Mouse (Mus musculus) midbrain, embryonic 11.5 days (tissue): ENCODE data around the gene Nfx1. TPM values are rescaled to one million over a fixed set of nuclear protein-coding genes. Genes with fewer than 3 reads are reported as not detected.

ENCODE experiments used
- ATAC-seq: fragments of 200-750 bp; cut with Nextera tagmentation; 2 replicates; pipeline ENCODE4 v1.8.0; 2017; ENCODE audit warnings: moderate TSS enrichment, moderate library complexity; ENCODE audit not compliant: low FRiP score
- DNase-seq: peaks from one replicate; pipeline ENCODE4 v3.0.0; 2015; ENCODE audit warnings: low spot score; ENCODE audit errors: missing footprints
- H3K27ac ChIP-seq: fragments of 300-500 bp; sonication (generic); 2 replicates; pipeline ENCODE4 v1.5.1; 2014; ENCODE audit warnings: low read depth, low read length
- H3K27me3 ChIP-seq: fragments of 300-500 bp; sonication (generic); 2 replicates; pipeline ENCODE4 v1.6.1; 2014; ENCODE audit warnings: mild to moderate bottlenecking, low read length, moderate library complexity, mixed read lengths; ENCODE audit not compliant: control insufficient read depth, insufficient read depth
- H3K36me3 ChIP-seq: fragments of 300-500 bp; sonication (generic); 2 replicates; pipeline ENCODE4 v1.6.1; 2014; ENCODE audit warnings: mild to moderate bottlenecking, low read length, moderate library complexity, mixed read lengths; ENCODE audit not compliant: control insufficient read depth, insufficient read depth
- H3K4me1 ChIP-seq: fragments of 300-500 bp; sonication (generic); 2 replicates; pipeline ENCODE4 v1.6.1; 2014; ENCODE audit warnings: low read length; ENCODE audit not compliant: control insufficient read depth, insufficient read depth
- H3K4me2 ChIP-seq: fragments of 300-500 bp; sonication (generic); 2 replicates; pipeline ENCODE4 v1.6.1; 2014; ENCODE audit warnings: mild to moderate bottlenecking, moderate library complexity
- H3K4me3 ChIP-seq: fragments of 300-500 bp; sonication (generic); 2 replicates; pipeline ENCODE4 v1.5.1; 2014; ENCODE audit warnings: low read depth, low read length
- H3K9ac ChIP-seq: fragments of 300-500 bp; sonication (generic); 2 replicates; pipeline ENCODE4 v1.6.1; 2014; ENCODE audit warnings: low read length
- H3K9me3 ChIP-seq: fragments of 300-500 bp; sonication (generic); 2 replicates; pipeline ENCODE4 v1.6.1; 2016; ENCODE audit warnings: low read length; ENCODE audit not compliant: control insufficient read depth
- WGBS: fragments of 180-500 bp; shearing (Covaris S2); extraction: QIAGEN DNeasy Blood & Tissue Kit; methylation state at CpG from one replicate; pipeline ENCODE4 v1.1.7; 2014; 5-methylcytosine and 5-hydroxymethylcytosine counted together
- polyA plus RNA-seq: library from polyadenylated mRNA; unstranded; fragments of >200 nt; fragmentation: Nextera tagmentation; extraction: Ambion mirVana; gene quantifications from 2 replicates; pipeline ENCODE4 v1.2.1, GENCODE M21; 2014

Nfx1 gene
- polyA plus RNA-seq, 1 experiment from 2014 or later, result 89.5 TPM

DNA sequence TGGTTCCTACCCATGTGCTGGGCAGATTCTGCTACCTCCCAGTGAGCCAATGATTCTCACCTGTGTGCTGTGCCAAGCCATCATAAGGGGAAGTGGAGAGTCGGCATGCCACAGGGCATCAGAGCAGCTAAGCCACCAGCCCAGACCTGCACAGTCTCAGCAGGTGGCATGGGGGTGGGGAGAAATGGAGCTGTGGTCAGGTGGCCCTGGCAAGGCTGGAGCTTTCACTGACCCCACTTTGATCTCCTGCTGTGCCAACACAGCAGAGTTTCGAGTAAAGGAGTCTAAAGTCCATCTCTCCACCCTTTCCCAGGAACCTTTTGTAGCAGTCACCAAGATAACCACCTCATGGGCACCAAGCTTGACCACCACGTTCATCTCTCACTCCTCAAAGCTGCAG lies 57.2 kb downstream of the Nfx1 start:
- 0 out of 2 replicates have a peak, but pooled peaks cover 2% of the 10 kb centered on the region for H3K36me3 ChIP-seq
- H3K27me3 ChIP-seq, result no peaks in the 10 kb centered on the region
- H3K4me3 ChIP-seq, result no peak overlapping the region
- no peak overlapping the region for H3K9ac ChIP-seq
- WGBS, result 92% methylated on average over 3 of the region's 3 CpGs
- no peak for ATAC-seq
- H3K4me1 ChIP-seq, result no peaks in the 10 kb centered on the region
- H3K27ac ChIP-seq, result no peak overlapping the region
- no peak overlapping the region for H3K4me2 ChIP-seq
- peak; percentile 54 for DNase-seq
- H3K9me3 ChIP-seq, result no peaks in the 10 kb centered on the region

DNA sequence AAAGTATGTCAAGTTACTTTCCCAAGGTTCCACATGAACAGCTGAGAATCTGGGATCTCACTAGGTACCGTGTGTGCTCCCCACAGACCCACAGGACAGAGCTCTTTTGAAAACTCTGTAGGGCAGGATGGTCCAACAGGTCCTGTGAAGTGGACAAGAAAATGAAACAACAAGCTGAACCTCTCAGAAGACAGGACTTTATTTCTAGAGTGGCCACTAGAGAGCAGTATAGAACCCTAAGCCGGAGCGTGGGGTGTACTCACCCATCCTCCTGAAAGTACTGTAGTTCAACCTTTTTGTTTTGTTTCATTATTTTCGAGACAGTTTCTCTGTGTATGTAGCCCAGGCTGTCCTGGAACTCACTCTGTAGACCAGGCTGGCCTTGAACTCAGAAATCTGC lies 57.6 kb downstream of the Nfx1 start:
- no peak overlapping the region for H3K9ac ChIP-seq
- no peaks in the 10 kb centered on the region for H3K36me3 ChIP-seq
- ATAC-seq, result no peak
- DNase-seq, result peak; percentile 80
- no peak overlapping the region for H3K27ac ChIP-seq
- H3K4me1 ChIP-seq, result no peaks in the 10 kb centered on the region
- no peak overlapping the region for H3K4me2 ChIP-seq
- H3K27me3 ChIP-seq, result no peaks in the 10 kb centered on the region
- H3K4me3 ChIP-seq, result no peak overlapping the region
- WGBS, result 85% methylated on average over 4 of the region's 4 CpGs
- no peaks in the 10 kb centered on the region for H3K9me3 ChIP-seq

DNA sequence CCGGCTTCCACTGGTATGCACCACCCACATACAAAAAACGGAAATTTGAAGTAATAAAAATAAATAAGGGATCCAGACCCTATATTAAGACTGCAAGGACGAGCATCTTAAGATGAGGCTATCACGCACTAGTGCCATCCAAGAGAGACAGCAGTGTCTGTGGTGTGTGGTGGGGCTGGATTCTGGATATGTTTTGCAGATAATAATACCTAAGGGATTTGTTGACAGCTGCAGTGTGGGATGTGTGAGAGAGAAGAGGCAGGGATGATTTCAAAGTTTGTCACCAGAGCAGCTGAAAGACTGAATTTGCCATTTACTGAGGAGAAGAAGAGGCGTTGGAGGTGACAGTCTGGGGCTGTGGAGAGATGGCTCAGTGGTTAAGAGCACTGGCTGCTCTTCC lies 58.7 kb downstream of the Nfx1 start:
- Histone ChIP-seq H3K4me2 (no peak overlapping the region), H3K9ac (no peak overlapping the region), H3K27me3 (no peaks in the 10 kb centered on the region), H3K9me3 (no peaks in the 10 kb centered on the region), H3K4me3 (no peak overlapping the region), H3K27ac (no peak overlapping the region), H3K36me3 (no peaks in the 10 kb centered on the region), H3K4me1 (no peaks in the 10 kb centered on the region)
- WGBS, result 88% methylated on average over 5 of the region's 5 CpGs
- ATAC-seq (no peak), DNase-seq (peak; percentile 66)

DNA sequence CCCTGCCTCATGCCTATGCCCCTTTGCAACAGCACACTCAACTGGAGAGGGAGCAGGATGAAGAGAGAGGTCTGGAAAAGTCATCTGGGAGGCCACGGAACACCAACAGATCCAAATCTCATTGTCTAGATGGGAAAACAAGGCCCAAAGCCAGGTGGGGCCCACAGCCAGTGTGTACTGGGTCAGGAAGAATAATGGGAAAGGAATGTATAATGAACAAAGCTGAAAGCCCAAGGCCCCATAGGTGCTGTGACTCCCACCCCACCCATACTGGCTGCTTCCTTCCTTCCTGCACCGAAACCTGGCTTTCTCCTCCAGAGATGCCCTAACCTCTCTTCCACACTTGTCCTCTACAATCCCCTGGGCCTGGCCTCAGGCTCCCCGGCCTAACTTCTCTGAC lies 60.5 kb downstream of the Nfx1 start:
- H3K4me2 ChIP-seq, result no peak overlapping the region
- no peaks in the 10 kb centered on the region for H3K27me3 ChIP-seq
- no peaks in the 10 kb centered on the region for H3K9me3 ChIP-seq
- no peak overlapping the region for H3K4me3 ChIP-seq
- ATAC-seq, result no peak
- H3K27ac ChIP-seq, result no peak overlapping the region
- no peak overlapping the region for H3K9ac ChIP-seq
- H3K36me3 ChIP-seq, result no peaks in the 10 kb centered on the region
- 65% methylated on average over 3 of the region's 3 CpGs for WGBS
- peak; percentile 72 for DNase-seq
- no peaks in the 10 kb centered on the region for H3K4me1 ChIP-seq

DNA sequence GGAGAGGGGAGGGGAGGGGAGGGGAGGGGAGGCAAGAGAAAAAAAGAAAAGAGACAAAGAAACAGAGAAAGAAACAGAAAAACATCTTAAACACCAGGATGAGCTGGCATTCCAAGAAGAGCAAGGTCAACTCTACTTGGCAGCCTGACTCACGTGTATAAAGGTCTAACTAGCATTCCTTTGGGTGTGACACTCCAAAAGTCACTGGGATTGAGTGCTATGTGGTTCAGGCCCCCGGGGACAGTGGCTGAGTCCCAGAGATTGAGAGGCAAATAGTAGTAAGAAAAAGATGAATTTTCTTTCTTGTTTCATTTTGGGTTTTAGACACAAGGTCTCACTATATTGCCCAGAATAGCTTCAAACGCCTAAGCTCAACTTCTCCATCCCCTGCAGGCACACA lies 67.2 kb downstream of the Nfx1 start:
- DNase-seq, result no peak
- Histone ChIP-seq H3K9ac (no peak overlapping the region), H3K27me3 (no peaks in the 10 kb centered on the region), H3K4me1 (no peaks in the 10 kb centered on the region), H3K27ac (no peak overlapping the region), H3K4me2 (no peak overlapping the region), H3K9me3 (no peaks in the 10 kb centered on the region), H3K36me3 (no peaks in the 10 kb centered on the region), H3K4me3 (no peak overlapping the region)
- no peak for ATAC-seq
- 68% methylated on average over 3 of the region's 3 CpGs for WGBS

DNA sequence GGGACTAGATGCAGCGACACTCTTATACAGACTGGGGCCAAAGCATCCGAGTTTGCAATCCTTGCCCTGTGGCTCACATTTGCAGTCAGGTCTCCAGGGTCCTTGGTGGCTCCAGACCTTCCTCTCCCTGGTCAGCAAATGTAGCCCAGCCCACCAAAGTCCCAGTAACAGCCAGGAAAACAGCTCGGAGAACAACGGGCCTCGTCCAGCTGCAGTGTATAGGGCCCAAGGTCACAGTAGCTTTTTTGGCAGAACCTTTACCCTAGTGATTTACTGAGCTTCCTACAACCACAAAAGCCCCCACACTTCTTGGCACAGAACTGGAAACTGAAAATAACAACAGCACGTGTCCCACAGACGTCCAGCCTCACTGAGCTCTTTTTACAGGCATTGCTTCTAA lies 70.3 kb downstream of the Nfx1 start:
- DNase-seq (no peak), ATAC-seq (no peak)
- 84% methylated on average over 7 of the region's 7 CpGs for WGBS
- Histone ChIP-seq H3K36me3 (no peaks in the 10 kb centered on the region), H3K9ac (no peak overlapping the region), H3K27ac (no peak overlapping the region), H3K9me3 (no peaks in the 10 kb centered on the region), H3K4me2 (no peak overlapping the region), H3K27me3 (no peaks in the 10 kb centered on the region), H3K4me3 (no peak overlapping the region), H3K4me1 (no peaks in the 10 kb centered on the region)

DNA sequence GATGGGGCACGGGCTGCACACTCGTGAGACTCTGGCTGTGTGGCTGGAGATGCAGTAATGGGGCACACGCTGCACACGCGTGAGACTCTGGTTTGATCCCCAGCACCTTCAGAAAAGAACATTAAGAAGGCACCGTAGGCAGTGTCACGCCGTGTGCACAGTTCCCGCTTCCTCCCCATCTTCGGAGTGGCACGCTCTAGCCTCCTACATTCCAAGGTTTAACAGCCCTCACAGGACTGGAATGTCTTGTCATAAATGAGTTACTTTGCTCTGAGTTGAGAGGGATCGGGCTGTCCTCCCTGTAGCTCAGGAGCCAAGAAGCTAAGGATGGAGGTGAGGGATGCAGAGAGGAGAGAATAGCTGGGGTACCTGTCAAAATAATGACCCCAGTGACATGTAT lies 72.2 kb downstream of the Nfx1 start:
- Histone ChIP-seq H3K4me1 (no peaks in the 10 kb centered on the region), H3K4me2 (no peak overlapping the region), H3K9ac (no peak overlapping the region), H3K27me3 (no peaks in the 10 kb centered on the region), H3K36me3 (no peaks in the 10 kb centered on the region), H3K4me3 (no peak overlapping the region), H3K9me3 (no peaks in the 10 kb centered on the region), H3K27ac (no peak overlapping the region)
- no peak for DNase-seq
- WGBS, result 85% methylated on average over 12 of the region's 12 CpGs
- no peak for ATAC-seq

DNA sequence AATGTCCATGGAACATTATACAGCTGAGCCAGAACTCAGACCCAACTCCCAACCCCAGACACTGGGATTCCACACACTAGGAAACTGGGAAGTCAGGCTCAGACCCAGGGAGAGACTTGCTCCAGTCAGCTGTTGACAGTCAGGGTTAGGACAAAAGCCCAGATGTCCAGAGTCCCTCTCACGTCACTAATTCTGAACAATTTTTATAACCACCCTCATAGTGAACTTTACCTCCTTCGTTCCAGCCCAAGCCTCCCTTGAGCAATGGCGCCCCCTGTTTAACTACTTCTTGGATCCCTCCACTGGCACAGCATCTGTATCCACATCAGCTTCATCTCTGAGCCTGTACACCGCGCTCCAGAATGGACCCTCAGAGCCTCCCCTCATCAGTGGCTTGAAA lies 73.3 kb downstream of the Nfx1 start:
- DNase-seq (no peak), ATAC-seq (no peak)
- 75% methylated on average over 5 of the region's 5 CpGs for WGBS
- no peak overlapping the region for H3K4me3 ChIP-seq
- no peaks in the 10 kb centered on the region for H3K9me3 ChIP-seq
- H3K4me2 ChIP-seq, result no peak overlapping the region
- no peak overlapping the region for H3K9ac ChIP-seq
- H3K27ac ChIP-seq, result no peak overlapping the region
- no peaks in the 10 kb centered on the region for H3K27me3 ChIP-seq
- H3K36me3 ChIP-seq, result no peaks in the 10 kb centered on the region
- no peaks in the 10 kb centered on the region for H3K4me1 ChIP-seq

DNA sequence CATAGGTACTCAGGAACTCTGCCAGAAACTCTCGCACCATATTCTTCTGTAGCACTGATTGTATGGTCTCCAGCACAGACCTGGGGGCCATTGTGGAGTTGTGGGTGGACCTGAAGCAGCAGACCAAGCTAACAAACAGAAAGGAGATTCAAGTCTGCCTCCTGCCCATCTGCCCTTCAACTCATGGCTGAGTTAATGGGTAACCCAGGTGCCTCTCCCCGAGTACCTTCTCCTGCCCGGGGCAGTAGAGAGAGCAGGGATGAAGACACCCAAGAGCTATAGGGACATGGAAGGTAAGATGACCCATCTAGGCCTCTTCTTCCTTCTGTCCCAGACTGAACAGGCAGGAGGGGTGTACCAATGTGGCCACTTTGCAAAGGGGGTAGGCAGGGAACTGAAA lies 74.6 kb downstream of the Nfx1 start:
- Histone ChIP-seq H3K9ac (no peak overlapping the region), H3K4me2 (no peak overlapping the region), H3K4me1 (no peaks in the 10 kb centered on the region), H3K27ac (no peak overlapping the region), H3K9me3 (no peaks in the 10 kb centered on the region), H3K27me3 (no peaks in the 10 kb centered on the region), H3K36me3 (no peaks in the 10 kb centered on the region), H3K4me3 (no peak overlapping the region)
- ATAC-seq (no peak), DNase-seq (no peak)
- 88% methylated on average over 3 of the region's 3 CpGs for WGBS

DNA sequence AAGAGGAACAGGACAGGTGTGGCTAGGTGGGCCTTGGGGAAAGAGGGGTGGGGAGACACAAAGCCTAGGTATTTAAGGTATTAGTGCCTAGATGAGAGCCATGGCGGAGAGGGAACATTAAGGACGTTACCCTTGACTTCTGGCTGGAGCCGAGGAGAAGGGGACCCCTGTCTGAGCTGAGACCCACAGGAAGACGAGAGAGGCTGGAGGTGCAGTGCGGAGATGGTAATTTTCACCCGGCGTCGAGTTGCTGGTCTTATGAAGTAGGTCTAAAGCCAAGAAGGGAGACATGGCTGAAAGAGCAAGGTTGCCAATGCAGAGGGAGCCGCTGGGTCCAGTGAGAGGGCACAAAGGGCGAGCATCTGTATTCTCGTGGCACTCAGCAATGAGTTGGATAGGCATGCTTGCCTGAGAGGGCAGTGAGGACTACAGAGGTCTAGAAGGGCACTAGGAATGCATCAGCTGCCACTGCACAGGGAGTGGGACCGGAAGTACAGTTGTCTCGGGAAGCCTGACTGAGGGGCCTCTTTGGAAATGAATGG lies 75.6 kb downstream of the Nfx1 start:
- no peak overlapping the region for H3K4me3 ChIP-seq
- DNase-seq, result no peak
- H3K4me2 ChIP-seq, result no peak overlapping the region
- no peaks in the 10 kb centered on the region for H3K4me1 ChIP-seq
- no peak overlapping the region for H3K27ac ChIP-seq
- no peak for ATAC-seq
- no peaks in the 10 kb centered on the region for H3K27me3 ChIP-seq
- H3K9me3 ChIP-seq, result no peaks in the 10 kb centered on the region
- H3K9ac ChIP-seq, result no peak overlapping the region
- WGBS, result 87% methylated on average over 13 of the region's 13 CpGs
- no peaks in the 10 kb centered on the region for H3K36me3 ChIP-seq
